Mouse (Mus musculus) cortical plate, adult 2 months (tissue): ENCODE data around the gene Tmem200b. TPM values are rescaled to one million over a fixed set of nuclear protein-coding genes. Genes with fewer than 3 reads are reported as not detected.

Experiments used
- H3K27ac ChIP-seq: fragments of 200-500 bp; 2 replicates; pipeline ENCODE4 v1.5.1; 2012; ENCODE audit warnings: low read length, control low read depth, inconsistent platforms; ENCODE audit not compliant: insufficient read depth
- H3K4me1 ChIP-seq: fragments of 200-500 bp; 2 replicates; pipeline ENCODE4 v1.6.1; 2011; ENCODE audit warnings: low read length; ENCODE audit not compliant: control insufficient read depth, insufficient read depth
- H3K4me3 ChIP-seq: fragments of 200-500 bp; 2 replicates; pipeline ENCODE4 v1.5.1; 2011; ENCODE audit warnings: mild to moderate bottlenecking, low read length, control low read depth; ENCODE audit not compliant: insufficient read depth
- CTCF ChIP-seq: fragments of 200-500 bp; IDR thresholded peaks from 2 replicates; pipeline ENCODE4 v1.5.1; 2011; ENCODE audit warnings: mild to moderate bottlenecking, control low read depth, low read length; ENCODE audit not compliant: insufficient read depth; ENCODE audit errors: extremely low read depth
- POLR2A ChIP-seq: fragments of 200-500 bp; IDR thresholded peaks from 2 replicates; pipeline ENCODE4 v1.6.1; 2011; ENCODE audit warnings: mild to moderate bottlenecking, low read length, control low read depth; ENCODE audit not compliant: insufficient read depth; ENCODE audit errors: extremely low read depth
- polyA plus RNA-seq: library from polyadenylated mRNA; depleted of rRNA; stranded (reverse); fragments of >200 nt; gene quantifications from 2 replicates; pipeline ENCODE4 v1.2.3, GENCODE M21; 2012; rRNA removed

Tmem200b gene
- 6.2 and 9.0 TPM in 2 replicates for polyA plus RNA-seq

GRCm38 (mm10) chr4:131921461-131922346, at the start of gene Tmem200b:
Tmem200b (plus strand) TSS chr4:131921771.
- peak within 1 kb of the TSS; percentile 82 for H3K27ac ChIP-seq
- no peaks in the 10 kb centered on the region for H3K4me1 ChIP-seq
- peak within 1 kb of the TSS; percentile 43 for H3K4me3 ChIP-seq
- TF ChIP-seq CTCF (no peak), POLR2A (no peak)

DNA sequence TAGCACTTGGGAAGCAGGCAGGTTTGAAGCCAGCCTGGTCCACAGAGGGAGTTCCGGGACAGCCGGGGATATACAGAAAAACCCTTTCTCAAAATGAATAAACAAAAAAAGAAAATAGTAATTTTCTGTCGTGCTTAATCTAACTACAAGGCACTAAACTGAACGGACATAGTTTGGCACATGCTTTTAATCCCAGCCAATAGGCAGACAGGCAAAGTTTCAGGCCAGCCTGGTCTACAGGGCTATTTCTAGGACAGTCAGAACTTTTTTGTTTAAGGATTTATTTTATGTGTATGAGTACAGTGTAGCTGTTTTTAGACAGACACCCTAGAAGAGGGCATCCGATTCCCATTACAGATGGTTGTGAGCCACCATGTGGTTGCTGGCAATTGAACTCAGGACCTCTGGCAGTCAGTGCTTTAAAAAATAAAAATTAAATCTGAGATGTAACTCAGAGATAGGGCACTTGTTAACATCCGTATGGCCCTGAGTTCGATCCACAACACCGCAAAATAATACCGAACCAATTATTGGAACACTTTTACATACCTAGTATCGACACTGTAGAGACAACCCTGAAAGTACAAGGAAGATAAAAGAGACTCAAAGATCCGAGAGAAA, 48.8 kb upstream of the Tmem200b start:
- no peak for TF ChIP-seq POLR2A
- TF ChIP-seq CTCF: no peak
- peak overlapping the region; percentile 65 for H3K4me3 ChIP-seq
- H3K27ac ChIP-seq: peak overlapping the region; percentile 86; the same call in 1 of the 2 replicates
- peaks cover 4% of the 10 kb centered on the region; the same call in 1 of the 2 replicates for H3K4me1 ChIP-seq

- Histone ChIP-seq H3K4me1 (peaks cover 4% of the 10 kb centered on the region; the same call in 1 of the 2 replicates), H3K4me3 (peak within 1 kb of the TSS; percentile 65), H3K27ac (peak within 1 kb of the TSS; percentile 100)
- TF ChIP-seq POLR2A: peak; percentile 95
- TF ChIP-seq CTCF: no peak
Observed at GRCm38 (mm10) chr4:131873293-131874168, 48.0 kb upstream of the Tmem200b start, which contains the start of gene Srsf4. Srsf4 (plus strand) TSS chr4:131873617.

DNA sequence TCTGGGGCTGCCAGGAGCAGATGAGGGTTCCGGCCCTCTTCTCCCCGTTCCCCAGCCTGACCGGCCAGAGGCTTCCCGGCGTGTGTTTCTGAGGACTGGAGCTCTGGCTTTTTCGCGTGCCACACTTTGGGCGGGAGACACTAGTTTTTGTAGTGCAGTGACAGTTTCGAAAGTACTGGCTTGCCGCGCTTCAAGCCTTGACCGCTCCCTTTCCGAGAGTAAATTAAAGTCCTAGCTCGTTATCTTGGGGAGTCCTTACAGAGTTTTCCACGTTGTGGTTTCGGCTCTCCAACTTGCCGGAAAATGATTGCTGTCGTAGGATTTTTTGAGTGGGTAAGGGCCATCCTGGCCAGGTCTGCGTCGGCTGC, 47.4 kb upstream of the Tmem200b start:
- H3K27ac ChIP-seq: peak overlapping the region; percentile 24; the same call in 1 of the 2 replicates
- TF ChIP-seq POLR2A (no peak), CTCF (no peak)
- peak overlapping the region; percentile 65 for H3K4me3 ChIP-seq
- peaks cover 4% of the 10 kb centered on the region; the same call in 1 of the 2 replicates for H3K4me1 ChIP-seq

DNA sequence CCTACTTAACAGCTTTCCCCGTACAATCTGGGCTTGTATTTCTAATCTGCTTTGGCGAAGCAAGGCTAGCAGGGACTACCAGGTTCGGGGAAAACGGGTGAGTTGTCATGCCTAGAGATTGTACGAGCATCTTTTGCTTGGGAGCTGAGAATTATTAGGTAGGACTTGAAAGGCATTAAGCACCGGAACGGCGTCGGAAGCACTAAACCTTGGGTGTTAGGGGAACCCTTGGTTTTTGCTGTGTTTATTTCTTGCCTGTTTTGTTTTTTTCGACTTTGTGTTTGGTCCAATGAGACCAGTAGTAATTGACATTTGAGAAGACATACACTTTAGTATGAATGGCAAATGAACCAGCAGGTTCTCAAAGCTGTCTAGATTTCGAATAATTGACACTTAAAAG, 47.0 kb upstream of the Tmem200b start:
- TF ChIP-seq POLR2A: no peak
- TF ChIP-seq CTCF: no peak
- no peak overlapping the region for H3K27ac ChIP-seq
- peak overlapping the region; percentile 65 for H3K4me3 ChIP-seq
- peaks cover 4% of the 10 kb centered on the region; the same call in 1 of the 2 replicates for H3K4me1 ChIP-seq

GRCm38 (mm10) chr4:131875242-131875641, 46.3 kb upstream of the Tmem200b start:
- Histone ChIP-seq H3K4me3 (no peak overlapping the region; the same call in 1 of the 2 replicates), H3K27ac (no peak overlapping the region), H3K4me1 (peaks cover 6% of the 10 kb centered on the region; the same call in 1 of the 2 replicates)
- TF ChIP-seq CTCF (no peak), POLR2A (no peak)

DNA sequence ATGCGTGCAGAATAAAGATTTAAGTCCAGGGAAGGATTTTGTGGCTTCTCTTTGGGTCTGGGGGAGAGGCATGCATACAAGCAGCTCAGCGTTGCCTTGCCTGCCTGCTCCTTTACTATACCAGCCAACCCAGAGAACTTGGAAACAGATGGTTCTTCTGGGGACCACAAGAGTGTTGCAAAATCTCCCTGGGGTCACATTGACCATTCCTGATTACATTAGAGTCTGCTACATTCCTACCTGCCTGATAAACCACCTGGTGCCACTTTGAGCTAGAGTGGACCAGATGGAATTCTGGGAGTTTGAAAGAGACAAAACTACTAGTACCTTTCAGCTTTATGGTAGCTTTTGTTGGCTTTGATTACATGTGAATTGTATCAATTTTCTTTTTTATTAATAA, 44.7 kb upstream of the Tmem200b start:
- Histone ChIP-seq H3K4me3 (no peak overlapping the region), H3K4me1 (peaks cover 6% of the 10 kb centered on the region; the same call in 1 of the 2 replicates), H3K27ac (no peak overlapping the region)
- TF ChIP-seq CTCF: no peak
- no peak for TF ChIP-seq POLR2A

DNA sequence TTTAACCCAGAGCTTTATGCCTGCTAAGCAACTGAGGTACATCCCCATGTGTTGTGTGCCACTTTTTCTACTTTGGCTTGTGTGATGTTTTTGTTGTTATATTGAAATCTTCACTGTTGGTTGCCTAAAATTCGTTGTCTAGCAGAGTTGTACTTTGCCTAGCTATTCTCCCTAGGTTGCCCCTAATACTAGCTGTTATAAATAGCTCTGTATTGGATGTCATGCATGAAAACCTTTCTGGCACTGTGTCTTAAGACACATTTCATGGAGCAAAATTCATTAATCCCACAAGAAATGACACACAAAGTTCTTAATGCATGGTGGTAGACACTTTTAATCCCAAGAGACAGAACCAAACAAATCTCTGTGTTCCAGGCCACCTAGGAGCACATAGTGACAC, 41.9 kb upstream of the Tmem200b start:
- no peak for TF ChIP-seq CTCF
- TF ChIP-seq POLR2A: no peak
- Histone ChIP-seq H3K4me1 (peaks cover 7% of the 10 kb centered on the region), H3K4me3 (no peak overlapping the region)

GRCm38 (mm10) chr4:131881306-131881705, 40.3 kb upstream of the Tmem200b start:
- TF ChIP-seq POLR2A (no peak), CTCF (no peak)
- H3K27ac ChIP-seq: no peak overlapping the region
- no peak overlapping the region for H3K4me3 ChIP-seq
- H3K4me1 ChIP-seq: peaks cover 8% of the 10 kb centered on the region

More for the DNA sequence above, 41.9 kb upstream of the Tmem200b start:
- no peak overlapping the region for H3K27ac ChIP-seq
